Mouse (Mus musculus): ENCODE results near the gene Psenen.

DNA sequence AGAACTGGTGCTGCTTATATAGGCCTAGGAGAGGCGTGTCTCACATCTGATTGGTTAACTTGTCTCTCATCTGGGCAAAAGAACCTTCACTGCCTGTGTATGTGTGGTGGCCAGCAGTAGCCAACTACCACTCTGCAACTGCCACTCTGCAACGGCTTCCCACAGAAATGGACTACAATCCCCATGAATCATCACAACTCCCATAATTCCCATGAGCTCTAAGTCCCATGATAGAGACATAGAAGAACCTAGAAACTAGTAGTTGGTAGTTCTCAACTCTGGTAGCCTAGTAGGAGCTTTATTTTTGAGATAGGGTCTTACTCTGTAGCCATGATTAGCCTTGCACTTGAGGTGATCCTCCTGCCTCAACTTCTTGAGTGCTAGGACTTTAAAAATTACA, 13.5 kb downstream of the Psenen start:
- TF ChIP-seq EP300 (IDR thresholded peaks at IDR 0.05; ENCODE audit: insufficient read depth, low read depth, low read length): no peak
- TF ChIP-seq POLR2A (IDR thresholded peaks at IDR 0.05; ENCODE audit: insufficient read depth, low read depth, low read length): no peak
